Mouse (Mus musculus) intestine, postnatal 0 days (tissue): Measurements from ENCODE around the gene Ryr1. TPM values are rescaled to one million over a fixed set of nuclear protein-coding genes. Genes with fewer than 3 reads are reported as not detected.
A peak's percentile ranks its signal among the peaks of the same experiment; 100 is the strongest.

Experiments used
- ATAC-seq: fragments of 200-750 bp; cut with Nextera tagmentation; 2 replicates; pipeline ENCODE4 v1.8.0; 2017; ENCODE audit warnings: mild to moderate bottlenecking, moderate TSS enrichment, moderate library complexity
- H3K27ac ChIP-seq: fragments of 300-500 bp; sonication (generic); 2 replicates; pipeline ENCODE4 v1.5.1; 2014; ENCODE audit warnings: mild to moderate bottlenecking, low read depth, low read length, moderate library complexity
- H3K27me3 ChIP-seq: fragments of 300-500 bp; sonication (generic); replicated peaks from 2 replicates; pipeline ENCODE4 v1.6.1; 2014; ENCODE audit warnings: low read length, mixed read lengths; ENCODE audit not compliant: control insufficient read depth, insufficient read depth
- H3K36me3 ChIP-seq: fragments of 300-500 bp; sonication (generic); 2 replicates; pipeline ENCODE4 v1.6.1; 2014; ENCODE audit warnings: mild to moderate bottlenecking, moderate library complexity; ENCODE audit not compliant: control insufficient read depth, insufficient read depth
- H3K4me1 ChIP-seq: fragments of 300-500 bp; sonication (generic); replicated peaks from 2 replicates; pipeline ENCODE4 v1.6.1; 2014; ENCODE audit warnings: antibody characterized with exemption, low read length, mixed read lengths; ENCODE audit not compliant: control insufficient read depth, insufficient read depth
- H3K4me2 ChIP-seq: fragments of 300-500 bp; sonication (generic); replicated peaks from 2 replicates; pipeline ENCODE4 v1.6.1; 2014; ENCODE audit warnings: low read depth, mild to moderate bottlenecking, moderate library complexity
- H3K4me3 ChIP-seq: fragments of 300-500 bp; sonication (generic); 2 replicates; pipeline ENCODE4 v1.5.1; 2014; ENCODE audit warnings: low read depth, low read length
- H3K9ac ChIP-seq: fragments of 300-500 bp; sonication (generic); 2 replicates; pipeline ENCODE4 v1.6.1; 2014; ENCODE audit warnings: mild to moderate bottlenecking, low read depth, low read length
- H3K9me3 ChIP-seq: fragments of 300-500 bp; sonication (generic); 2 replicates; pipeline ENCODE4 v1.6.1; 2016; ENCODE audit warnings: mixed run types; ENCODE audit not compliant: control insufficient read depth
- CTCF ChIP-seq: sonication (generic); IDR thresholded peaks from 2 replicates; pipeline ENCODE4 v1.5.1; 2016; ENCODE audit warnings: low read depth, mild to moderate bottlenecking, control low read depth, antibody characterized with exemption, moderate library complexity
- WGBS: fragments of 180-500 bp; shearing (Covaris S2); extraction: QIAGEN DNeasy Blood & Tissue Kit; methylation state at CpG from one replicate; pipeline ENCODE4 v1.1.7; 2014; 5-methylcytosine and 5-hydroxymethylcytosine counted together
- polyA plus RNA-seq: library from polyadenylated mRNA; unstranded; fragments of >200 nt; fragmentation: Nextera tagmentation; extraction: Ambion mirVana; gene quantifications from 2 replicates; pipeline ENCODE4 v1.2.1, GENCODE M21; 2015

Gene Ryr1
- polyA plus RNA-seq, 1 experiment from 2014 or later: 0.43 TPM

DNA sequence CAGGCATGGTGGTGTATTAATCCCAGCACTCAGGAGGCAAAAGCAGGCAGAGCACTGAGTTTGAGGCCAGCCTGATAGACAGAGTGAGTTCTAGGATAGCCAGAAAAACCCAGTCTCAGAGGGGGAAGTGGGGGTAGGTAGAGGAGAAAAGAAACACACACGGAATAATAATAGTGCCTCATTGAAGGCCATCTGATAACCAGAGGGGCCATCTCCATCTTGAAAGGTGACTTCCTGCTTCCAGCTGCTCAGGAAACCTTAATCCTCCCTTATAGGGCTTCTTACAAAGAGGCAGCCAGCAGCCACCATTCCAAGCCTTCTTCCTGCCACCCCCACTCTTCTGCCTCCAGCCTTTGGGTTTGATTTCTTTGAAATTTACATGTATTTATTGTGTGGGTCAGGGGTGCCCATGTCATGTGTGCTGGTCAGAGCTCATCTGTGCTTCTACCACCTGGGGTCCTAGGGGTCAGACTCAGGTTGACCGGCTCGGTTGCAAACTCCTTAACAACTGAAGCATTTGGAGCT lies 161.5 kb downstream of the Ryr1 start:
- no peak for ATAC-seq
- 69% methylated on average over 3 of the region's 3 CpGs for WGBS

GRCm38 (mm10) chr7:28961927-28962670 lies 162.9 kb downstream of the Ryr1 start, which contains the start of gene Actn4:
Actn4 (minus strand) TSS chr7:28962340.
- 0 out of 2 replicates have a peak, but pooled peaks cover 5% of the 10 kb centered on the region for H3K4me1 ChIP-seq
- peak within 1 kb of the TSS; percentile 70 for H3K4me2 ChIP-seq
- peak within 1 kb of the TSS; percentile 100 for H3K4me3 ChIP-seq
- no peaks in the 10 kb centered on the region for H3K36me3 ChIP-seq
- peak within 1 kb of the TSS; percentile 93 for H3K27ac ChIP-seq
- no peaks in the 10 kb centered on the region for H3K27me3 ChIP-seq
- ATAC-seq: peak; percentile 93
- H3K9me3 ChIP-seq: no peaks in the 10 kb centered on the region
- WGBS: under 1% methylated on average over 71 of the region's 76 CpGs
- TF ChIP-seq CTCF: no peak
- peak within 1 kb of the TSS; percentile 99 for H3K9ac ChIP-seq

More for the DNA sequence above, 161.5 kb downstream of the Ryr1 start:
- TF ChIP-seq CTCF: no peak
- Histone ChIP-seq H3K27me3 (no peaks in the 10 kb centered on the region), H3K4me1 (0 out of 2 replicates have a peak, but pooled peaks cover 5% of the 10 kb centered on the region), H3K9me3 (no peaks in the 10 kb centered on the region), H3K9ac (no peak overlapping the region), H3K4me2 (no peak overlapping the region), H3K4me3 (no peak overlapping the region), H3K36me3 (no peaks in the 10 kb centered on the region), H3K27ac (peak overlapping the region; percentile 93; the same call in 1 of the 2 replicates)

GRCm38 (mm10) chr7:28961584-28961926 lies 163.4 kb downstream of the Ryr1 start:
- Histone ChIP-seq H3K36me3 (no peaks in the 10 kb centered on the region; the same call in 1 of the 2 replicates), H3K4me1 (0 out of 2 replicates have a peak, but pooled peaks cover 10% of the 10 kb centered on the region), H3K4me3 (peak overlapping the region; percentile 100), H3K9me3 (no peaks in the 10 kb centered on the region), H3K9ac (peak overlapping the region; percentile 99), H3K4me2 (peak overlapping the region; percentile 70), H3K27ac (peak overlapping the region; percentile 93), H3K27me3 (no peaks in the 10 kb centered on the region)
- no peak for ATAC-seq
- WGBS: 0% methylated on average over 7 of the region's 7 CpGs
- TF ChIP-seq CTCF: no peak

- no peak for ATAC-seq
- no peaks in the 10 kb centered on the region for H3K27me3 ChIP-seq
- H3K27ac ChIP-seq: peak overlapping the region; percentile 93
- no peak for TF ChIP-seq CTCF
- H3K9me3 ChIP-seq: no peaks in the 10 kb centered on the region
- H3K36me3 ChIP-seq: no peaks in the 10 kb centered on the region; the same call in 1 of the 2 replicates
- H3K9ac ChIP-seq: peak overlapping the region; percentile 99
- peak overlapping the region; percentile 70 for H3K4me2 ChIP-seq
- peaks cover 16% of the 10 kb centered on the region; the same call in 1 of the 2 replicates for H3K4me1 ChIP-seq
- WGBS: 3% methylated on average over 9 of the region's 9 CpGs
- peak overlapping the region; percentile 100 for H3K4me3 ChIP-seq
These were observed 164.5 kb downstream of the Ryr1 start for GRCm38 (mm10) chr7:28960354-28961046.

DNA sequence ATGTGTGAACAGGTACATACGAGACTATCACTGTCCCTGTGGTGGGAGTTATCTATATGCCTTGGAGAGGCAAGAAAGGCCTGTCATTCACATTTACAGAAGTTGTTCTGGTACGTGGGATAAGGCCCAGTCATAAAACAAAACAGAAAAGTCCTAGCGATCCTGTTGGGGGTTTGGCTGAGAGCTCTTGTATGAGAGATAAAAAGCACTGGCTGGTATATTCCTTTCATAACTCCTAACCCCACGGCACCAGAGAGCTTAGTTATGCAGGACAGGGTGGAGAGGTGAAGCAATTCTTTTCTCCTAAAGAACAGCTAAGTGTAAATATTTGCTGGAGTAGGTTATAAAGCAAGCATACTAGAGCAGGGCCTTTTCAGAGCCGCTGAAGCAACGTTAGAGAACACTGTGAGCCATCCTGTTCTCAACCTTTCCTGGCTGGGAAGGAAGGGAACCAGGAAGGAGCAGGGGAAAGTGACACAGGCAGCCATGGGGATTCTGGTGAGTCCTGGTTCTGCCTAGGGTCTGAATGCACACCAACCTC lies 165.4 kb downstream of the Ryr1 start:
- Histone ChIP-seq H3K4me2 (peak overlapping the region; percentile 70), H3K9ac (peak overlapping the region; percentile 99), H3K27ac (peak overlapping the region; percentile 93), H3K4me1 (peaks cover 18% of the 10 kb centered on the region; the same call in 1 of the 2 replicates), H3K4me3 (peak overlapping the region; percentile 100), H3K36me3 (no peaks in the 10 kb centered on the region; the same call in 1 of the 2 replicates), H3K27me3 (no peaks in the 10 kb centered on the region), H3K9me3 (no peaks in the 10 kb centered on the region)
- TF ChIP-seq CTCF: no peak
- ATAC-seq: no peak
- 7% methylated on average over 6 of the region's 6 CpGs for WGBS

DNA sequence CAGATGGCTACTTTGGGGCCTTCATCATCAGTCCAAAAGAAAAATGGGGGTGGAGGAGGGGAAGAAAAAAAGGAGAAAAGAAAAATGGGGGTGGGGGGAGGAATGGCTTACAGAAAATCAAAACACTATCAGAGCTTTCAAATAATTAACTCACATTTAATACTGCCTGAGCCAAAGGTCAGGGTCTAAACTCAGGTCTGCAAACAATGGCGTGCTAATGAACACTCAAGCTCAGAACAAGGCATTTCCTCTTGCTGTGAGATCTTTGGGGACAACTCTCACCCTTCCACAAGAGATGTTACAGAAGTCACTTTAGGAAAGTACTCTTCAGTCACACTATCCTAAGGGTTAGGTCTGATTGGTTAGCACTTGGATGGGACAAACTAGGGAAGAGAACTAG lies 166.2 kb downstream of the Ryr1 start:
- H3K4me2 ChIP-seq: peak overlapping the region; percentile 70
- H3K36me3 ChIP-seq: no peaks in the 10 kb centered on the region; the same call in 1 of the 2 replicates
- H3K4me1 ChIP-seq: peaks cover 22% of the 10 kb centered on the region
- peak overlapping the region; percentile 100 for H3K4me3 ChIP-seq
- no peaks in the 10 kb centered on the region for H3K9me3 ChIP-seq
- 11% methylated on average over 1 of the region's 1 CpGs for WGBS
- H3K27ac ChIP-seq: peak overlapping the region; percentile 93; the same call in 1 of the 2 replicates
- TF ChIP-seq CTCF: no peak
- peak overlapping the region; percentile 43 for H3K9ac ChIP-seq
- no peaks in the 10 kb centered on the region for H3K27me3 ChIP-seq
- no peak for ATAC-seq
